Mouse (Mus musculus) C2C12 (cell line): ENCODE data around the gene Tmem80. TPM values are rescaled to one million over a fixed set of nuclear protein-coding genes. Genes with fewer than 3 reads are reported as not detected.

ENCODE experiments used
- H3K27me3 ChIP-seq: one replicate; pipeline ENCODE4 v1.6.1; 2011; ENCODE audit not compliant: control insufficient read depth, insufficient read depth, insufficient read length
- H3K36me3 ChIP-seq: one replicate; pipeline ENCODE4 v1.6.1; 2011; ENCODE audit not compliant: control insufficient read depth, insufficient read depth
- H3K4me3 ChIP-seq: one replicate; pipeline ENCODE4 v1.5.1; 2011; ENCODE audit warnings: mild to moderate bottlenecking, control low read depth; ENCODE audit not compliant: poor library complexity, insufficient read depth, severe bottlenecking
- H3K79me2 ChIP-seq: one replicate; pipeline ENCODE4 v1.6.1; 2011; ENCODE audit not compliant: control insufficient read depth, insufficient read depth
- H3K79me3 ChIP-seq: one replicate; pipeline ENCODE4 v1.6.1; 2011; ENCODE audit warnings: low read depth, control low read depth
- H3ac ChIP-seq: one replicate; pipeline ENCODE3; 2011; ENCODE audit warnings: low read depth; ENCODE audit not compliant: control insufficient read depth, insufficient read length
- CEBPB ChIP-seq: IDR thresholded peaks from one replicate; pipeline ENCODE4 v1.6.1; 2011; ENCODE audit warnings: low read depth, mild to moderate bottlenecking, control low read depth, moderate library complexity
- CTCF ChIP-seq: IDR thresholded peaks from one replicate; pipeline ENCODE4 v1.5.1; 2011; ENCODE audit not compliant: control insufficient read depth, insufficient read depth, insufficient read length
- FOSL1 ChIP-seq: IDR thresholded peaks from one replicate; pipeline ENCODE4 v1.8.0; 2011; ENCODE audit warnings: mild to moderate bottlenecking, low read length; ENCODE audit not compliant: poor library complexity, insufficient read depth, severe bottlenecking
- MAX ChIP-seq: IDR thresholded peaks from one replicate; pipeline ENCODE4 v1.6.1; 2011; ENCODE audit warnings: mild to moderate bottlenecking, control low read depth
- MYOD1 ChIP-seq: IDR thresholded peaks from one replicate; pipeline ENCODE4 v1.6.1; 2011; ENCODE audit warnings: low read depth; ENCODE audit not compliant: control insufficient read depth, insufficient read length
- MYOG ChIP-seq: IDR thresholded peaks from one replicate; pipeline ENCODE4 v1.6.1; 2011; ENCODE audit not compliant: control insufficient read depth, insufficient read length; ENCODE audit errors: extremely low read depth
- USF1 ChIP-seq: IDR thresholded peaks from one replicate; pipeline ENCODE4 v1.6.1; 2011; ENCODE audit warnings: low read depth, mild to moderate bottlenecking, control low read depth, moderate library complexity
- long read RNA-seq, 2 experiments: library from polyadenylated mRNA; unstranded; transcript quantifications; one replicate each; pipeline ENCODE4 v2.0.0; 2019 to 2020
- polyA plus RNA-seq: library from polyadenylated mRNA; unstranded; fragments of >200 nt; fragmentation: generic; extraction: Trizol; gene quantifications from one replicate; pipeline ENCODE4 v1.2.1, GENCODE M21; 2012; ENCODE audit warnings: missing spikeins

Tmem80 gene
- 18.9 TPM for polyA plus RNA-seq
- long read RNA-seq, experiment 1, partial matches to known transcripts = 0 of 7 reads
- long read RNA-seq, experiment 1, other reads (novel, unspliced or antisense) = 2 of 7 reads
- long read RNA-seq, experiment 2, partial matches to known transcripts = 0 of 6 reads
- long read RNA-seq, experiment 2, other reads (novel, unspliced or antisense) = 3 of 6 reads

DNA sequence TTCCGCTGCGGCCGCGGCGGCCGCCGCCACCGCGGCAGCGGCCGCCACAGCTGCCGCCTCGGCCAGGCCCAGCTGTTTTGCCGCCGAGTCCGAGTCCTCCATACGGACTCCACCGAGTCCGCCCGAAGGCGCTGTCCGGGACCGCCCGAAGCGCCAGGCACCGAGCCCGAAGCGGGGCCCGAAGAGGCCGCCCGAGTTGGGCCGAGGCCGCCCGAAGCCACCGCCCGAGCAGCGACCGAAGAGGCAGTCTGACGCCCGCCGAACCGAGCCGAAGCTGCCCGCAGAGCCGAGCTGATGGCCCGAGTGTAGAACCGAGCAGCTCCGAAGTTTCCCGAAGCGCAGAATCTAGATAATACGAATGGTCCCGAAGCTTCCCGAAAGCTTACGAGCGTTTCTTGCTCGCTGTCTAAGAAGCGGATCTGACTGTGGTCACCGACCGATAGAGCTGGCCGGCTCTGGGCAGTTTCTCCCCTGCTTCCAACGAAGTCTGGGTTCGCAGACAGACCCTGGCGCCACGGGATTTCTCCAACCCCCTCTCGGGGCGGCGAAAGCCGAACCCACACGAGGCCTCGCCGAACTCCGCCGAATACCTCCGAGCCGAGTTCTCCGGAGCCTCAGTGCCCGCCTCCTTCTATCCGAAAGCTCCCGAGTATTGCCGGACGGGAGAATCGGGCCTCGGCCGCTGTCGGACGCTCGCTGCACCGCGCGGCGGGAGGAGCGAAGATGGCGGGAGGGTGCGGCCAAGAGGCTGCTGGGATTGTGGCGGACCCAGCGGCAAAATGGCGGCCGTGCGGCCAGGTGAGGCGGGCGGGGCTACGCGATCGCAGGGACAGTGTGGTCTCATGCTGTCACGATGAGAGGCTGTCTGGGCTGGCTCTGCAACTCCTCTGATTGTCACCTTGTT is at the start of gene Tmem80, which contains the start of gene Deaf1:
TSS of gene Tmem80 (plus strand) at position 271 of the 904 bp plus-strand sequence.
TSS of gene Deaf1 (minus strand) at position 222 of the 904 bp plus-strand sequence.
- Histone ChIP-seq H3K79me3 (peaks cover 32% of the 10 kb centered on the region), H3K4me3 (peak within 1 kb of the TSS; percentile 55), H3K36me3 (peaks cover 9% of the 10 kb centered on the region), H3K79me2 (peaks cover 47% of the 10 kb centered on the region), H3ac (peak within 1 kb of the TSS; percentile 96), H3K27me3 (no peaks in the 10 kb centered on the region)
- TF ChIP-seq FOSL1 = no peak
- peak; percentile 66 for TF ChIP-seq MAX

DNA sequence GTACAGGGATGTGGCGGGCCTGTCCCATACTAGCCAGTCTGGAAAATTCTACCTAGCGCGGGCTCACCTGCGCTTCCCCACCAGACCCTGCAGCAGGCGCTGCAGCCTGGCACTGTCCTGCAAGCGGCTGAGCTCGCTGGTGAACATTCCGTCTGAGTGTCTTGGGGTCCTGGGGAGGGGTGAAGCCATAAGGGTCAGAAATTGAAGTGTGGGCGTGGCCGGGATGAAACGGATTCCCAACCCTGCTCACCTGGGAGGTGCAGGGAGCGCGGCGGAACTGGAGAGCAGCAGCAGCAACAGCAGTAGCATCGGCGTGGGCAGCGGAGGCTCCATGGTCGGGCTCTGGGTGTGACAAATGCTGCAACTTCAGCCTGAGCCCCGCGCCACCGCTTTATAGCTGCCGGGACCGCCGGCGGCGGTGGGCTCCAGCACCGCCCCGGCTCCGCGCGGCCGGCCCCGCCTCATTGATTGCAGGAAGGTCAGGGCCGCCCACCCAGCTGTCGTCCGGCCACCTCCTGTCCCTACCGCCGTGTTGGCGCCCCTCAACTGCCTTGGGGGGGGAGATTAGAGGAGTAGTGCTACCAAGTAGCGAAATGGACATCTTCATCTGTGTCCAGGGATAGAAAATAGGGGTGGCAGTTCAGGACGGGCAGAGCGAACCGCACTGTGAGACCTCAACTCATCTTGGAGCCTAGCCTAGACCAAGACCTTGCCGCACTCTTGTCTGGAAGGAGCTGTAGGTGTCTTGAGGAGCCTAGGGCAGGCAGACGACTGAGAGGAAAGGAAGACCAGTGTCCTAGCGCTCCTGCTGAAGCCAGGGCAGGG is 48.6 kb upstream of the Tmem80 start, which contains the start of gene Sct:
TSS of gene Sct (minus strand) at position 368 of the 825 bp plus-strand sequence.
- H3K79me3 ChIP-seq = no peaks in the 10 kb centered on the region
- H3K4me3 ChIP-seq = no peak within 1 kb of the TSS
- no peaks in the 10 kb centered on the region for H3K36me3 ChIP-seq
- no peak for TF ChIP-seq MYOG
- peak; percentile 20 for TF ChIP-seq MYOD1
- no peaks in the 10 kb centered on the region for H3K27me3 ChIP-seq
- H3K79me2 ChIP-seq = no peaks in the 10 kb centered on the region
- H3ac ChIP-seq = no peak within 1 kb of the TSS

DNA sequence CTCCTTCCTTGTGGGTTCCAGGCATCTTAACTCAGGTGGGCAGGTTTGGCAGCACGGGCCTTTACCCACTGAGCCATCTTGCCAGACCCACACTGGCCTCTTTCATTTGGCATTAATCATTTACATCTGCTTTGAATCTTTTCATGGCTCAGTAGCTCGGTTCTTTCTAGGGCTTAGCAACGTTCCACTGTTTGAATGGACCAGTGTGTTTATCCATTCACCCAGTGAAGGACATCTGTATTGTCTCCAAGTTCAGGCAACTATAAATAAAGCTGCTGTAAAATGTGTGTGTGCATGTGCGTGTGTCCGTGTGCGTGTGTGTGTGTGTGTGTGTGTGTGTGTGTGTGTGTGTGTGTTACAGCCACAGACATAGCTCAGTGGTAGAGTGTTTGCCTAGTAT is 46.1 kb upstream of the Tmem80 start:
- Histone ChIP-seq H3K27me3 (no peaks in the 10 kb centered on the region), H3ac (no peak overlapping the region), H3K4me3 (no peak overlapping the region), H3K79me2 (no peaks in the 10 kb centered on the region), H3K36me3 (no peaks in the 10 kb centered on the region), H3K79me3 (no peaks in the 10 kb centered on the region)
- TF ChIP-seq CTCF (no peak), MYOD1 (no peak), USF1 (no peak), MYOG (no peak), CEBPB (no peak), FOSL1 (no peak), MAX (no peak)

DNA sequence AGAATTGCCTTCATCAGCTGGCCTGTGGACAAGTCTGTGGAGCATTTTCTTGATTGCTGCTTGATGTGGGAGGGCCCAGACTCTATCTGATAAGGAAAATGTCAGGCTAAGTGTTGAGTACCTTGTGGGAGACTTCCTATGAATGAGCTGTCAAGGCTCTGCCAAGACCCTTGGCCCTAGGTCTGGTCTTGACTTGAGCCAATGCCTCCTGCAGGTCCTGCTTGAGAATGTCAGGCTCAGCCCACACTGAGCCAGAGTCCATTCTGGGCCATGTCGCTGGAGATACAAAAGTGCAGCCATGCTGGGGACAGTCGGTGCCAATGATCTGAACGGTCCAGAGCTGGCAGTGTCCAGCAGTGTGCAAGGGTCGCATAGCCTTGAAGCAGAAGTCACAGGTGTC is 44.8 kb upstream of the Tmem80 start:
- no peak overlapping the region for H3K4me3 ChIP-seq
- no peaks in the 10 kb centered on the region for H3K27me3 ChIP-seq
- no peaks in the 10 kb centered on the region for H3K79me3 ChIP-seq
- no peaks in the 10 kb centered on the region for H3K36me3 ChIP-seq
- no peaks in the 10 kb centered on the region for H3K79me2 ChIP-seq
- no peak overlapping the region for H3ac ChIP-seq
- TF ChIP-seq MAX (no peak), CEBPB (no peak), MYOD1 (no peak), FOSL1 (no peak), CTCF (no peak), MYOG (no peak), USF1 (no peak)

DNA sequence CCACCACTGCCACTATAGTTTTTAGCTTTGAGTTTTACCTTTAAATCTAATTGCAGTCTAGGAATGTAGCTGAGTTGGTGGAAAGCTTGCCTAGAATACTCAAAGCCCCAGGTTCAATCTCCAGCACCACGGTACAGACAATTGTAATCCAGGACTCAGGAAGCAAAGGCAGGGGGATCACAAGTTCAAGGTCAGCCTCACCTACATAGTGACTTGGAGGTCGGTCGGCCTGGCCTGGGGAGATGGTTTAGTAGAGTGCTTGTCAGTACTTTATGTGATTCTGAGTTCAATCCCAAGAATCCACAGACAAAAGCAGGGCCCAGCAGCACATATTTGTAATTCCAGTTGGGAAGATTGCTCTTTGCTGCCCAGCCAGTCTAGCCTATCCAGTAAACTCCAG is 39.5 kb upstream of the Tmem80 start:
- Histone ChIP-seq H3ac (no peak overlapping the region), H3K4me3 (no peak overlapping the region), H3K79me2 (no peaks in the 10 kb centered on the region), H3K27me3 (peaks cover 7% of the 10 kb centered on the region), H3K36me3 (no peaks in the 10 kb centered on the region), H3K79me3 (no peaks in the 10 kb centered on the region)
- TF ChIP-seq FOSL1 = no peak
- no peak for TF ChIP-seq CEBPB
- TF ChIP-seq MYOG = no peak
- TF ChIP-seq CTCF = no peak
- no peak for TF ChIP-seq MYOD1
- no peak for TF ChIP-seq USF1
